Mouse (Mus musculus) myocyte (in vitro differentiated cells): ENCODE measurements at regions not wholly inside any gene's neighbourhood (a gene's known extent, or its start where the extent isn't known, plus 50 kb on each side); places are given as distances from the start of the nearest gene placed in this dataset.

Source experiments
- E2F4 ChIP-seq: IDR thresholded peaks from one replicate; pipeline ENCODE4 v1.6.1; 2011; ENCODE audit warnings: mild to moderate bottlenecking, control low read depth, moderate library complexity; ENCODE audit not compliant: insufficient read depth
- MAX ChIP-seq: IDR thresholded peaks from one replicate; pipeline ENCODE4 v1.6.1; 2011; ENCODE audit warnings: low read depth, mild to moderate bottlenecking, control low read depth
- MYOD1 ChIP-seq, 3 experiments: IDR thresholded peaks; one replicate each; pipeline ENCODE4 v1.6.1; 2011; ENCODE audit warnings: control low read depth in 2 of 3, low read depth in 2 of 3, mild to moderate bottlenecking in 2 of 3, moderate library complexity in 1 of 3; ENCODE audit not compliant: insufficient read length in 2 of 3, control insufficient read depth in 1 of 3
- MYOG ChIP-seq, 3 experiments: IDR thresholded peaks; one replicate each; pipeline ENCODE4 v1.6.1; 2011; ENCODE audit warnings: control low read depth in 2 of 3, low read depth in 2 of 3, mild to moderate bottlenecking in 2 of 3; ENCODE audit not compliant: insufficient read length in 2 of 3, control insufficient read depth in 1 of 3, insufficient read depth in 1 of 3
- POLR2A ChIP-seq: IDR thresholded peaks from one replicate; pipeline ENCODE4 v1.6.1; 2011; ENCODE audit warnings: low read depth, mild to moderate bottlenecking, control low read depth, moderate library complexity; ENCODE audit not compliant: insufficient read length
- REST ChIP-seq: IDR thresholded peaks from one replicate; pipeline ENCODE4 v1.6.1; 2011; ENCODE audit warnings: mild to moderate bottlenecking, control low read depth, moderate library complexity; ENCODE audit not compliant: insufficient read depth, insufficient read length
- SRF ChIP-seq: IDR thresholded peaks from one replicate; pipeline ENCODE4 v1.6.1; 2011; ENCODE audit warnings: low read depth; ENCODE audit not compliant: control insufficient read depth, insufficient read length
- TCF12 ChIP-seq: IDR thresholded peaks from one replicate; pipeline ENCODE4 v1.6.1; 2011; ENCODE audit warnings: mild to moderate bottlenecking, control low read depth; ENCODE audit not compliant: poor library complexity, insufficient read depth, severe bottlenecking
- TCF3 ChIP-seq: IDR thresholded peaks from one replicate; pipeline ENCODE4 v1.6.1; 2011; ENCODE audit warnings: low read depth, control low read depth; ENCODE audit not compliant: insufficient read length
- USF1 ChIP-seq: IDR thresholded peaks from one replicate; pipeline ENCODE4 v1.6.1; 2011; ENCODE audit warnings: low read depth, mild to moderate bottlenecking, control low read depth, moderate library complexity

- TF ChIP-seq MAX (no peak), POLR2A (no peak), USF1 (no peak), REST (no peak), TCF12 (no peak), MYOD1 (IDR thresholded peaks at IDR 0.05; ENCODE audit: control insufficient read depth in 1 of 3, insufficient read length in 2 of 3, low read depth in 2 of 3) (no peak), MYOG (IDR thresholded peaks at IDR 0.05; ENCODE audit: control insufficient read depth in 1 of 3, insufficient read depth in 1 of 3, insufficient read length in 2 of 3, low read depth in 2 of 3) (no peak), TCF3 (no peak), SRF (no peak), E2F4 (no peak)
These were observed 363.4 kb upstream of the Rgs18 start for GRCm38 (mm10) chr1:145138452-145139266.
